Mouse (Mus musculus) liver, postnatal 0 days (tissue): ENCODE measurements around the gene Odf3l2.

Experiments
- CTCF ChIP-seq: sonication (generic); IDR thresholded peaks from 2 replicates; pipeline ENCODE4 v1.5.1; 2016; ENCODE audit warnings: antibody characterized with exemption, low read depth
- EP300 ChIP-seq: IDR thresholded peaks from 2 replicates; pipeline ENCODE4 v1.6.1; 2016; ENCODE audit warnings: antibody characterized with exemption, low read depth, mild to moderate bottlenecking

DNA sequence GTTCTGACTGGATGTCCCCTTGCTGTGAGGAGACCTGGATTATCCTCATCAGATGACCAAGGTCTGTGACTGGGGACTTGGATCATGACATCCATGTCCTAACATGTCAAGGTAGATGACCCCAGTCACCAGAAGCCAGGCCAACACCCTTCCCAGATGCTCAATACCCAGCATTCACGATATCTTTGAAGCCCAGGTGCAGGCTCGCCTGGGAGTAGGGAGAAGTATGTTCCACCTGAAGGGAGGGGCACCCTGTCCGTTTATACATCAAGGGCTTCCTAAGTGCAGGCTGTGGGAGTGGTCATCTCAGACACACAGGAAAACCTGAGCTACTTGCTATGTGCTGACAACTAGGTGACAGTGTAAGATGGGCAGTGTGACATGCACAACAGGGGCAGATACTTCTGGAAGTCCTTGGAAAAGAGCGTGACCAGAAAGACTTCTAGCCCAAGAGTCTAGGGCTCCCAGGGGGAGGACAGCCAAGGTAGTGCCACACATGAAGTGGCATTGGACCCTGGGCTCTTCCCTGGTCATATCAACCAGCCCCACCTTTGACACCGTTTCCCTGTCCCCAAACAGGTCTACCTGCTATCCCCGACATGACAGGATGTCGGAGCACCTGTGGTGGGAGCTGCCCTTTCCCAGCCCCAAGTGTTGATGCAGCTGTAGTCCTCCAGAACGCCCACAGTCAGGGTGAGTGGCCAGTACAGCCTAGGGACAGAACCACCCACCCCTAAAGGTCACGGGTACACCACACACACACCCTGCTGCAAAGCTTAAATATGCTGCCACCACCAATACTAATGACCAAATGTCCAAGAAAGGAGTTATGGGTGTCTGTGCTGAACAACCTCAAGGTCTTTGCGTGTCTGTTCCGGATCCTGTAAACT lies 35.3 kb upstream of the Odf3l2 start:
- no peak for TF ChIP-seq EP300
- TF ChIP-seq CTCF, result no peak
